Mouse (Mus musculus) stomach, postnatal 0 days (tissue): ENCODE data around the gene Rfx5. TPM values are rescaled to one million over a fixed set of nuclear protein-coding genes. Genes with fewer than 3 reads are reported as not detected.
"Not testable (repeated sequence)": the region's sequence is repeated elsewhere in the genome, so short reads cannot be mapped to it uniquely, and the experiment has no call there.

ENCODE experiments used
- ATAC-seq: fragments of 200-750 bp; cut with Nextera tagmentation; 2 replicates; pipeline ENCODE4 v1.8.0; 2017; ENCODE audit not compliant: low FRiP score, low TSS enrichment
- DNase-seq: peaks from one replicate; pipeline ENCODE4 v3.0.0-alpha.2; 2016; ENCODE audit warnings: low spot score
- H3K27ac ChIP-seq: fragments of 300-500 bp; sonication (generic); replicated peaks from 2 replicates; pipeline ENCODE4 v1.5.1; 2014; ENCODE audit warnings: mild to moderate bottlenecking, control low read depth
- H3K27me3 ChIP-seq: fragments of 300-500 bp; sonication (generic); 2 replicates; pipeline ENCODE4 v1.6.1; 2014; ENCODE audit warnings: low read length; ENCODE audit not compliant: control insufficient read depth, insufficient read depth
- H3K36me3 ChIP-seq: fragments of 300-500 bp; sonication (generic); 2 replicates; pipeline ENCODE4 v1.6.1; 2014; ENCODE audit warnings: low read length, mixed read lengths; ENCODE audit not compliant: control insufficient read depth, insufficient read depth
- H3K4me1 ChIP-seq: fragments of 300-500 bp; sonication (generic); replicated peaks from 2 replicates; pipeline ENCODE4 v1.6.1; 2014; ENCODE audit warnings: antibody characterized with exemption; ENCODE audit not compliant: control insufficient read depth, insufficient read depth
- H3K4me2 ChIP-seq: fragments of 300-500 bp; sonication (generic); replicated peaks from 2 replicates; pipeline ENCODE4 v1.6.1; 2014; ENCODE audit warnings: low read depth, mild to moderate bottlenecking, control low read depth, moderate library complexity
- H3K4me3 ChIP-seq: fragments of 300-500 bp; sonication (generic); 2 replicates; pipeline ENCODE4 v1.5.1; 2014; ENCODE audit warnings: low read depth, low read length, control low read depth
- H3K9ac ChIP-seq: fragments of 300-500 bp; sonication (generic); 2 replicates; pipeline ENCODE4 v1.6.1; 2014; ENCODE audit warnings: mild to moderate bottlenecking, low read length, control low read depth, mixed read lengths
- H3K9me3 ChIP-seq: fragments of 300-500 bp; sonication (generic); 2 replicates; pipeline ENCODE4 v1.6.1; 2016; ENCODE audit warnings: low read length; ENCODE audit not compliant: control insufficient read depth
- CTCF ChIP-seq: IDR thresholded peaks from 2 replicates; pipeline ENCODE4 v1.5.1; 2016; ENCODE audit warnings: antibody characterized with exemption, low read depth, mild to moderate bottlenecking, moderate library complexity
- EP300 ChIP-seq: optimal IDR thresholded peaks from 2 replicates; pipeline ENCODE3; 2016; ENCODE audit warnings: antibody characterized with exemption
- WGBS: fragments of 180-500 bp; shearing (Covaris S2); extraction: QIAGEN DNeasy Blood & Tissue Kit; methylation state at CpG from one replicate; pipeline ENCODE4 v1.1.7; 2014; 5-methylcytosine and 5-hydroxymethylcytosine counted together
- polyA plus RNA-seq: library from polyadenylated mRNA; unstranded; fragments of >200 nt; fragmentation: Nextera tagmentation; extraction: Ambion mirVana; gene quantifications from 2 replicates; pipeline ENCODE4 v1.2.1, GENCODE M21; 2015

Gene Rfx5
- 3.0 and 3.2 TPM in 2 replicates for polyA plus RNA-seq

- Histone ChIP-seq H3K4me2 (peak within 1 kb of the TSS; percentile 75), H3K4me3 (peak within 1 kb of the TSS; percentile 76), H3K36me3 (peaks cover 9% of the 10 kb centered on the region), H3K9ac (peak within 1 kb of the TSS; percentile 92), H3K9me3 (no peaks in the 10 kb centered on the region), H3K27me3 (no peaks in the 10 kb centered on the region), H3K27ac (peak within 1 kb of the TSS; percentile 91), H3K4me1 (no peaks in the 10 kb centered on the region; the same call in 1 of the 2 replicates)
- no peak for TF ChIP-seq EP300
- no peak for TF ChIP-seq CTCF
- under 1% methylated on average over 50 of the region's 50 CpGs for WGBS
- peak; percentile 96 for DNase-seq
- peak; percentile 97 for ATAC-seq
Observed at GRCm38 (mm10) chr3:94953764-94954616, at the start of gene Rfx5. Rfx5 (plus strand) TSS chr3:94954075.

- not testable (repeated sequence) for H3K4me2 ChIP-seq, H3K4me3 ChIP-seq, H3K9me3 ChIP-seq, H3K27ac ChIP-seq, DNase-seq, H3K27me3 ChIP-seq, H3K36me3 ChIP-seq, H3K4me1 ChIP-seq, ATAC-seq, H3K9ac ChIP-seq
- TF ChIP-seq CTCF = peak; percentile 47
- 60% methylated on average over 3 of the region's 3 CpGs for WGBS
Observed at GRCm38 (mm10) chr3:94904759-94905158, 49.1 kb upstream of the Rfx5 start.

GRCm38 (mm10) chr3:94906482-94906881, 47.4 kb upstream of the Rfx5 start:
- no peaks in the 10 kb centered on the region for H3K36me3 ChIP-seq
- 58% methylated on average over 1 of the region's 1 CpGs for WGBS
- no peaks in the 10 kb centered on the region for H3K27me3 ChIP-seq
- no peak overlapping the region for H3K4me3 ChIP-seq
- ATAC-seq = no peak
- no peak overlapping the region for H3K27ac ChIP-seq
- no peak overlapping the region for H3K9ac ChIP-seq
- no peak for DNase-seq
- TF ChIP-seq EP300 (no peak), CTCF (no peak)
- H3K4me1 ChIP-seq = no peaks in the 10 kb centered on the region
- H3K9me3 ChIP-seq = no peaks in the 10 kb centered on the region
- H3K4me2 ChIP-seq = no peak overlapping the region

- no peak for ATAC-seq
- DNase-seq = no peak
- WGBS = 59% methylated on average over 2 of the region's 2 CpGs
Observed at GRCm38 (mm10) chr3:94911050-94911693, 42.7 kb upstream of the Rfx5 start.

GRCm38 (mm10) chr3:94913801-94914200, 40.1 kb upstream of the Rfx5 start:
- ATAC-seq = peak; percentile 83

More at GRCm38 (mm10) chr3:94911050-94911693, 42.7 kb upstream of the Rfx5 start:
- H3K27me3 ChIP-seq = no peaks in the 10 kb centered on the region
- H3K36me3 ChIP-seq = no peaks in the 10 kb centered on the region
- H3K9ac ChIP-seq = no peak overlapping the region
- no peak for TF ChIP-seq EP300
- no peaks in the 10 kb centered on the region for H3K9me3 ChIP-seq
- H3K4me2 ChIP-seq = no peak overlapping the region
- H3K4me1 ChIP-seq = no peaks in the 10 kb centered on the region
- no peak overlapping the region for H3K4me3 ChIP-seq
- peak overlapping the region; percentile 49; the same call in 1 of the 2 replicates for H3K27ac ChIP-seq

More at GRCm38 (mm10) chr3:94913801-94914200, 40.1 kb upstream of the Rfx5 start:
- DNase-seq = peak; percentile 22
- H3K9me3 ChIP-seq = no peaks in the 10 kb centered on the region
- H3K36me3 ChIP-seq = no peaks in the 10 kb centered on the region
- H3K4me2 ChIP-seq = no peak overlapping the region
- TF ChIP-seq EP300 (no peak), CTCF (no peak)
- H3K27ac ChIP-seq = peak overlapping the region; percentile 77
- 47% methylated on average over 5 of the region's 5 CpGs for WGBS
- no peaks in the 10 kb centered on the region for H3K27me3 ChIP-seq
- H3K9ac ChIP-seq = no peak overlapping the region
- no peak overlapping the region for H3K4me3 ChIP-seq
- H3K4me1 ChIP-seq = no peaks in the 10 kb centered on the region
